Mouse (Mus musculus) adrenal gland, postnatal 14 days (tissue): ENCODE results near the gene Cetn4. TPM values are rescaled to one million over a fixed set of nuclear protein-coding genes. Genes with fewer than 3 reads are reported as not detected.

Source experiments
- DNase-seq: peaks from one replicate; pipeline ENCODE4 v3.0.0; 2021; ENCODE audit warnings: mixed read lengths
- long read RNA-seq, 2 experiments: library from polyadenylated mRNA; stranded (forward); transcript quantifications; one replicate each; pipeline ENCODE4 v2.0.0; 2021
- total RNA-seq: library from RNA; stranded (reverse); gene quantifications from 2 replicates; pipeline ENCODE4 v1.2.3, GENCODE M21; 2021

The Cetn4 gene
- 2.9 and 3.0 TPM in 2 replicates for total RNA-seq
- long read RNA-seq, experiment 1, partial matches to known transcripts: 0 of 2 reads
- long read RNA-seq, experiment 1, other reads (novel, unspliced or antisense): 0 of 2 reads
- long read RNA-seq, experiment 2, partial matches to known transcripts: 0 of 1 reads
- long read RNA-seq, experiment 2, other reads (novel, unspliced or antisense): 0 of 1 reads

GRCm38 (mm10) chr3:37312370-37312941 lies at the start of gene Cetn4, which contains the start of gene Bbs12:
Cetn4 (minus strand) TSS chr3:37312708.
Bbs12 (plus strand) TSS chr3:37312554.
- DNase-seq: peak; percentile 98

- DNase-seq: peak; percentile 26
Measured at GRCm38 (mm10) chr3:37360729-37361128, 48.2 kb upstream of the Cetn4 start.

- DNase-seq: no peak
Measured at GRCm38 (mm10) chr3:37354737-37355136, 42.2 kb upstream of the Cetn4 start.

DNA sequence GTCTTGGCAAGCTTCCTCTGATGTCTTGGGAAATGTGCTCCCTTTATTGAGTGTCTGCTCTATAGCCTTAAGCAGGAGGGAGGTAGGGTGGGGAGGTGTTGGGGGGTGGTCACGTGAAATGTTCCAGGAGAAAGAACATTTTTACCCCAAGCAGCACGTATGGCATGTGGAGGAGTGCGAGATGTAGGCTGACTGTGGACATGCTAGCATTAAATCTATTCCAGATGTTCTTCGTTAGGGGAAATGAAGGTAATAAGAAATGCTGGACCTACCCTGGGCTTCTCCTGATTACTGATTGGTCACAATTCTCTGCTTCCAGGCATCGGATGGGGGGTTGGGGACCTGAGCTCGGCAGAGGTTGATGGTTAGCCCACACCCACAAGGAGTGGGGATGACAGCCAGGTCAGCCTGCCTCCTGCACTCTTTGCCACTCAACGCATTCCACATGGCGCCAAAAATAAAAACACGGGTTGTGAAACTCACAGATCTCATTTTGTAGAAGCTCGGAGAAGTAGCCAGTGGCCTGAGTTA lies 41.5 kb upstream of the Cetn4 start:
- DNase-seq: no peak

DNA sequence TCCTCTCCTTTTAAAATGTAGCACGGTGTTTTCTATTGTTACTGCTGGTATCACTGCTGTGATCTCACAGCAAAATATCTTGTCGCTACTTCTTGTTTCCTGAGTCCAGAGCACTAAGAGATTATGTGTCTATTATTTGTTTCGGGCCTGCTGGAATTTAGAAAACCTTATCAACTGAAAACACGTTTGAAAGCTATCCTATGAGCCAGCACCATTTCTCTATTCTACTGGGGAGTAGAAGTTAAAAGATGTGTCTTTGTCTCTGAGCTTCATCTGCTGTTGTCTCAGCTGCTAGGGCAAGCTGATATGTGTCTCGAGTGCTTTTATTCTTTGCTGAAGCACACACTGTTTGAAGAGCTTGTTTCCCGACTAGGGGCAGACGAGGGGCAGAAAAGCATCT lies 37.9 kb upstream of the Cetn4 start:
- no peak for DNase-seq

- DNase-seq: no peak
Measured at GRCm38 (mm10) chr3:37349166-37349548, 36.6 kb upstream of the Cetn4 start.

DNA sequence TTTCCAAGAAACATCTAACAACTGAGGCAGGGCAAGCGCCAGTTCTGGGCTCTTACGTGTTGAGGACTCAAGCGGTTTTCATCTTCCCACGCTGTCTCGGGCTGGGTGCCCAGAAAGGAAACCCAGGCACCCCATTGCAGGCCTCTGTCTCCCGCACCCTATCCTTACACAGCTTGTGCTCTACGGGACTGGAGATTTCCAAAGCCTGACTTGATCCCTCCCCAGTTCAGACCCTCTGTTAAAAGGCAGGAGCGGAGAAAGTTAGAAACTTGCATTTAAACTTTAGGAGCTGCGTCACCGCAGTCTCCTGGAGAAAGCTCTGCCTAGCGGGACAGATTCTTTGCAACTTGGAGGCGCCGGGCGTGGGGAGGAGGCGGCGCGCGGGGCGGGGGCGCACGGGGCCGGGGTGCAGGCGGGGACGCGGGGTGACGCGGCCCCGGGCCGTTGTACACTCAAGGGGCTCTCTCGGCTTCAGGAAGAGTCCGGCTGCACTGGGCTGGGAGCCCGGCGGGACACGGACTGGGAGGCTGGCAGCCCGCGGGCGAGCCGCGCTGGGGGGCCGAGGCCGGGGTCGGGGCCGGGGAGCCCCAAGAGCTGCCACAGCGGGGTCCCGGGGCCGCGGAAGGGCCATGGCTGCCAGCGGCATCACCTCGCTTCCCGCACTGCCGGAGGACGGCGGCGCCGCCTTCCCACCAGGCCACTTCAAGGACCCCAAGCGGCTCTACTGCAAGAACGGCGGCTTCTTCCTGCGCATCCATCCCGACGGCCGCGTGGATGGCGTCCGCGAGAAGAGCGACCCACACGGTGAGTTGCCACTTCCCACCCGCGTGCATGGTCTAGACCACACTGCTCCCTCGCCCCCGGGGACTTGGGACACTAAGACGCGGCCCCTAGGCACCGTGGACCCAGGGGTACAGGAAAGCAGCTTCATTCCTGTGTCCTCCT lies 36.0 kb upstream of the Cetn4 start, which contains the start of gene Fgf2:
Gene Fgf2, plus strand, starts transcription at position 126 of the 945 bp plus-strand sequence.
- DNase-seq: peak; percentile 58

DNA sequence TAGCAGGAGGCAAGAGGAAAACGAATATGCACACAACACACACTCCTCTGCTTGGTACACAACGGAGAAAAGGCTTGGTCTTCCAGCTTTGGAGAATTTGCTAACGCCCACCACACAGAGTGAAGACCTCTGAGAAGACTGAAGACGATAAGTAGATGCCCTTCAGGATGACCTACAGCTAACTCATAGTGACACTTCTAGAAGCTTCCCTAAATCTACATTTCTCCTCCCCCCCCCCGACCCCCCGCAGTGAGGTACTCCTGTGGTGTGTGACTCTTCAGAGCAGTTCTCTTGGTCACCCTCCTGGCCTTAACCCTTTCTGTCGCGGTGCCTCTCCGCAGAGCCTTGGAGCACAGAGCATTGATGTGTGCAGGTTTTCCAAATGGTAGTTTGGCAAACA lies 35.2 kb upstream of the Cetn4 start:
- DNase-seq: no peak

DNA sequence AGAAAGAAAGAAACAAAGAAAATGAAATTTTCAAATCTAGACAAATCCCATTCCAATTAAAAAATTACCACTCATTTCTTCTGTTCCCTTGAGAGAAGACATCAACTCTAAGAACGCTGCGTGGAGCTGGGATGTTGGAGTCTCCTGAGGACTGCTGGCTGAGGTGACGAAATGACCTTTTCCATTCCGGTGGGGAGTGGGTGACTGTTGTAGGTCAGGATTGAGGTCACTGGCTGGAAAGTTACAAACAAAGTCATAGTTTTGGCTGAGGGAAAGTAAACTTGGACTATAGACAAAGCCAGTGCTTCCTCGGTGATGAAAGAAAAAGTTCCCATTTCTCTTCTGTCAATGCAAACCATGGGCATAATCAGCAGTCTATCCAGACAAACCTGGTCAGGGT lies 30.3 kb upstream of the Cetn4 start:
- peak; percentile 11 for DNase-seq

DNA sequence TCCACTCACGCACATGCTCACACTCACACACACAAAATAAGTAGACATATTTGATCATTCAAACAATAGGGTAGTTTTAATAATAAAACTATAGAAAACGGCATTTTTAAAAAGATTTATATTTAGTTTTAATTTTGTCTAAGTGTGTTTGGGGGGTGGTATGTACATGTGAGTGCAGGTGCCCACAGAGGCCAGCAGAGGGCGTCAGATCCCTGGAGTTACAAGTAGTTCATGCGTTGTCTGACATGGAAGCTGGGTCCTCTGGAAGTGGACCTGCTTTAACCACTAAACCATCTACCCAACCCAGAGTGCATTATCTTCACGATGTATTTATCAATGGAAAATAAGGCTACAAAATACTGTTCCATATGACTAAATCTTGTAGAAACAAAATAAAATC lies 28.6 kb upstream of the Cetn4 start:
- peak; percentile 65 for DNase-seq

DNA sequence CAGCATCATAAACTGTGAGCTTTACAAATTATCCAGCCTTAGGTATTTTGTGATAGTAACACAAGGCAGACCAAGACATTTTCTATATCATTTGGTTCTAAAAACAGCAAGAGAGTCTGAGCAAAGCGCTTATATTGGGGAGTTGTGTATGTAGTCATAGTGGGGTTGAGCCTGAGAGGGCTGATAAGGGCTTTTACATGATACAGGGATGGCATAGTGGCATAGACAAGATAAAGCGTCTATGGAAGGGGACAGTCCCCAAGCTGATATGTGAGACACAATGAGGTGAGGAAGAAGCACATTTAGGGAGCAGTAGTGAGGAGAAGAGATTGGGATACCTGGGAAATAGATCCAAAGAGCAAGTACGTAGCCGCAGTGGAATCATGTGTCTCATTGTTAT lies 21.5 kb upstream of the Cetn4 start:
- DNase-seq: no peak

DNA sequence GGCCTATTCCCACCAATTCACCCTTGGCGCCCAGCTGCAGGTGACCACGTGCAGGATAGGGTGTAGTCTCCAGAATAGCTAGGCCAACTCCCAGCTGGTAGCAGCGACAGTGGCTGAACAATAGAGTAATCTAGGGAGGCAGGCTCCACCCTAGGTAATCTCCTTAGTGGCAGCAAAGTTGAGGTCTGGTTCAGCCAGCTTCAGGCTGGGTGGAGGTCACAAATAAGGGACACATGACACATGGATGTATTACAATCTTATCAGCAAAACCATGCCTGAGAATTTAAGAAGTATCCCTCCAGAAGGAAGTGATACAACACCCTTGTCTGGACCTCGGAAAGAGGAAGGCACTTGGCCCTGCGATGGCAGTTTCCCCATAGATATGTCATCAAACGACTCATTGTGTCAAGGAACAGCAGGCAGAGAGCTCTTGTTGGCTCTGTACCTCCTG lies 19.5 kb upstream of the Cetn4 start:
- no peak for DNase-seq

DNA sequence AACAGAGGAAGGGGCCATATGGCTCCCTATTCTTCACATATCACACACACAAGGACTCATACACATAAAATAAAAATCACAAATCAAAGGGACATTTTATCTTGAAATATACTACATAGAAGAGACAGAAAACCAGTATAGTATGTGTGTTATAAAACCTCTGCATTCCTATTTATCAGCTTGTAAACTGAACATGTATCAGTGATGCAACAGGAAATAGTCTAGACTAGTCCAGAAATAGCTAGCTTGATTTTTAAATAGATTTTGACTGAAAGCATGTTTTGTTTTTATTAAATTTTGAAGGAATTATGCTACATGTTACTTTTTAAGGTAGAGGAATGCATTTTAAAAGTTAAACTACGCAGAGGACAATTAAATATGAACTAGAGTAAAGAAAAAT lies 17.5 kb upstream of the Cetn4 start:
- DNase-seq: no peak

DNA sequence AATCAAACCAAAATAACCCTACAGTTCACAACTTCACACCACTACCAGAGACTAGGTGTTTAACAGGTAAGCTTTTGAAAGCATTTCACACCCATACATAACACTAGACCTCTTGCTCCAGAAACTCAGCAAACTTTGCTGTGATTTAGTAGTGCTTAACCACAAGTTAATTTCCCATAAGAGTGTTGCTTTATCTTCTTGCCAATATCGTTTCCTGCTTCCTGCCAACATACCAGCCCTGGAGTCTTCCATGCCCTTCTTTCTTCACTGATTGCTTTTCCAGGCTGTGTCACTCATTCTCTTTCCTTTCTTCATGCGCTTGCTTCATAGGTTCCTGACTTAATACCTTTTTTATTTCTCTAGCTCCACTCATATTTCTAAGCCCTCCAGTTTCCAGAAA lies 16.0 kb upstream of the Cetn4 start:
- DNase-seq: no peak

DNA sequence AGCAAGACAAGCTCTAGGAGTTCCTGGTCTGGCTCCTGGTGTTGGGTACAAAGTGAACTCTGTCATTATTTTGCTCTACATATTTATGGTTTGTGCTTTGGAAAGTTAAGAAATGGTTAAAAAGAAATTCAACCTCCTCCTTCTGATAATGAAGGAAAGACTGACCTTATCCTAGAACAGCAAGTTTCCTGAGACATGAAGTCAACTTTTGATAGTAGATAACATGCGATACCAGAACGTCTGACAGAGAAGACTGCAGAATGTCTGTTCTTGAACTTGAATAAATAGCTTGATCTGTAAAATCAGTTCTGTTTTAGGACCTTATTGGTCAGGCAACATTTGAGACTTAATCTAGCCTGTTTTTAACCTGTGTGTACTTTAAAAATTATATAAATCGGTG lies 14.1 kb upstream of the Cetn4 start:
- no peak for DNase-seq

GRCm38 (mm10) chr3:37325317-37326112 lies 13.0 kb upstream of the Cetn4 start:
- no peak for DNase-seq

DNA sequence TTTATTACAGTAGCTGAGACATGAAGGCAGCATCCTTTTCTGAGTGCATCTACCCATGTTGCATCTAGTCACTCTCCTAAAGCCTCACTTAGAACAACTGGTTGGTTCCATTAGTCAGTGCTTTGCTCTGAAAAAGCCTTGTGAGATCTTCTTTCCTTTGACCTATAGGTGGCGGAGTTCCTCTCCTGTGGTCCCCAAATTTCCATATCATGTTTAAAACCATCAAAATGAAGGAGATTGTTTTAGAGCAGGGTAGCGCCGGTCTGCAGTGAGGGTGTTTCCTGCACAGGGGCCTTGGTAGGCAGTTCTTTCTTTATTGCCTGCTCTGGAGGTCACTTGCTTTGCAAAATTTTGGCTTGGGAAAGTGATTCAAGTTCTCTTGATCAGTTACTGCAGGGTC lies 11.8 kb upstream of the Cetn4 start:
- peak; percentile 23 for DNase-seq

GRCm38 (mm10) chr3:37316233-37316632 lies 3.7 kb upstream of the Cetn4 start:
- no peak for DNase-seq

DNA sequence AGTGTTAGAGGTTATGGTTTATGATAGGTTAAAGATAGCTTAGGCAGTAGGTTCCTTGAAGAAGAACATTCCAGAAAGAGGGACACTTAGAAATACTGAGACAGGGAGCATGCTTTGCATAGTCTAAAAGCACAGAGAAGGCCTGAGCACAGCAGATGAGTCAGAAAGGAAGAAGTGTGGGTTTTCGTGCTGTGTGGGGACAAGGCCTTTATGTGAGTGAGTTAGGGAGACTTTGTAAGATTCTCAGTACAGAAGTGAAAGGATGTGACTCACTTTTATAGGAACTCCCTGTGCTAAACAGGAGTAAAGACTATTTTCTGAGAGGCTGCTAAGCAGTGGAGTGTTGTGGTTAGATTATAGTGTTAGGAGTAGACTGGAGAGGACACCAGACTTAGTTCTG lies 863 bp upstream of the Cetn4 start:
- DNase-seq: peak; percentile 39

DNA sequence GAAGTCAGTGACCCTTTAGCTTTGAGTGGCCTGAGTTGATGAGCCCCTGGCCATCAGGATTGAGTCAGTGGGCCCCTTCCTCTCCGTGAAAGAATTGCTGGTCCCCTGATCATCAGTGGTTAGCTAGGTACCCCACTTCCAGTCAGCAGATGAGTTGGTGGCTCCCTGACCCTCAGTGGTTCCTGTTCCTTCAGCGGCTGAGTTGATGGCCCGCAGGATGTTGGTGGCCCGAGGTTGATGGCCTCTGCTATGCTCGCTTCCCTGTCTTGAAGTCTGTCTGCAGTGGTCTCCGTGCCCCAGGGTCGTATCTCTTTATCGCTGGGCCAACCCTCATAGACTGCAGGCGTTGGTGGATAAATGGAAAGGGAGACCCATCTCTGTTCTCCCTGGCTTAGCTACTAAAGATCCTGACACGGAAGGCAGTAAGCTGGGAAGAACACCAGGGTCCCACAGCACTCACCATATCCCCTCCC lies 575 bp downstream of the Cetn4 start:
- DNase-seq: peak; percentile 7

DNA sequence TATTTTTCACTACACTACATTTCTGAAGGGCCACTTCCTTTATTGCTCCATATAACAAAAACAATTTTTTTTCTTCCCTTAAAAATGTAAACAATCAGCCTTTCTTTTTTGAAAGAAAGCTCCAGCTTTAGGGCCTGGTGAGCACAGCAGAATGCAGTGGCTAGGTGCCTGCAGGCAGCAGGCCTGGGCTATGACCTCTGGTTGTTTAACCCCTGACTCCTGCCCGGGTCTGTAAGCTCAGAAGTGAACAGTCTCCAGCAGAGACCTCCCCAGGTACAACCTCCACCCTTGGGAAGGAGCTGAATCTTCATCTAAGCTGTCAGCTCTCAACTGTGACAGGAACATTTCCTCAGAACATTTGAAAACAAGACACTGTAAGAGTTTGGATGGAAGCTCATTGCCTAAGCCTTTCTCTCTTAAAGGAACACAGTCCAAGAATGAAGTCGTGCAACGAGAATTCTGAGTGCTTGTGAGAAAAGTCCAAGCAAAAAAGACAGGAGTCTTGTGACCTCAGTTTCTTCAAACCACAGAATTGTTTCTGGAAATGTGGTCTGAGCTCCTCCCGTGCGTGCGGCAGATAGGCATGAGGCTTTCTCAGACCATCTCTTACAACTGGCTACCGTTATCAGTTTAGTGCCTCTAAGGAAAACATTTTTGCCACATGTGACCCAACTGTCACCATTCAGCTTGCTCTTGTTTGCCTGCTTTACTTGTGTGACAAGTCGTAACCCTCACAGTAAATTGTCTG lies 8.9 kb downstream of the Cetn4 start:
- DNase-seq: no peak
